Mouse (Mus musculus) erythroblast, embryonic 14.5 days (primary cell): Measurements from ENCODE around the gene Barhl2.

ENCODE experiments used
- GATA1 ChIP-seq: IDR thresholded peaks from 2 replicates; pipeline ENCODE4 v1.6.1; 2012; ENCODE audit warnings: low read length, inconsistent platforms, mixed read lengths
- TAL1 ChIP-seq: IDR thresholded peaks from 3 replicates; pipeline ENCODE4 v1.6.1; 2012; ENCODE audit warnings: low read length, inconsistent platforms, mixed read lengths

DNA sequence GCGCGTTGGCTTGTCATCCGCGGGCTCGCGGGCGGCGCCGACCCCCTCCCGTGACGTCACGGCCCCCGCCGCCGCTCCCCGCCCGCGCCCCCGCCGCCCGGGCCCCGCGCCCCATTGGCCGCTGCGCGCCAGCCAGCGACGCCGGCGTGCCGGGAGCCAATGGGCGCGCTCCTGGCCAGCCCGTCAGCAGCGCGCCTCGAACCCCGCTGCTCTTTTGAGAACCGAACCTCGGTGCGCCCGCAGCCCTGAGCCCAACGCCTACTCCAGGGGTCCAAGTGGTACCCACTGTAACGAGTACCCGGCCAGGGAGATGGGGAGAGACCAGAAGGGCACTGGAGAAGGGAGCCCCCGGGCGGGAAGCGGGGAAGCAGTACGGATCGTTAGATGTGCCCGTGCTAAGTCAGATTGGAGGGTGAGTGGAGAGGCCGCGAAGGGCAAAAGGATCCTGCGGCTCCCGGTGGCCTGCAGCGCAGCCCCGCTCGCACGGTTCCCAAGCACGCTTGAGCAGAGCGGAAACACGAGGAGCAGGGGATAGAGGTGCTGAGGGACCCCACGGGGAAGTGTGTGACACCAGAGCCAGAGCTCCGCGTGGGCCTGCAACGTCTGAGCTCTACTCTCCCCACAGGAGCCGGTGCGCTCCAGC, 632 bp upstream of the Barhl2 start:
- no peak for TF ChIP-seq TAL1
- TF ChIP-seq GATA1: no peak
